Mouse (Mus musculus) embryonic facial prominence, embryonic 13.5 days (tissue): ENCODE measurements at regions not wholly inside any gene's neighbourhood (a gene's known extent, or its start where the extent isn't known, plus 50 kb on each side); places are given as distances from the start of the nearest gene placed in this dataset. TPM values are rescaled to one million over a fixed set of nuclear protein-coding genes. Genes with fewer than 3 reads are reported as not detected.

Experiments used
- ATAC-seq: fragments of 200-750 bp; cut with Nextera tagmentation; 2 replicates; pipeline ENCODE4 v1.8.0; 2017; ENCODE audit warnings: low read depth; ENCODE audit not compliant: insufficient number of reproducible peaks, insufficient read depth, low FRiP score, low TSS enrichment
- H3K27ac ChIP-seq: fragments of 300-500 bp; sonication (generic); 2 replicates; pipeline ENCODE4 v1.5.1; 2015; ENCODE audit warnings: moderate library complexity, mild to moderate bottlenecking, inconsistent platforms
- H3K27me3 ChIP-seq: fragments of 300-500 bp; sonication (generic); 2 replicates; pipeline ENCODE4 v1.6.1; 2015; ENCODE audit warnings: mild to moderate bottlenecking, inconsistent platforms
- H3K36me3 ChIP-seq: fragments of 300-500 bp; sonication (generic); 2 replicates; pipeline ENCODE4 v1.6.1; 2015; ENCODE audit warnings: mild to moderate bottlenecking, inconsistent platforms
- H3K4me1 ChIP-seq: fragments of 300-500 bp; sonication (generic); 2 replicates; pipeline ENCODE4 v1.6.1; 2015; ENCODE audit warnings: inconsistent platforms
- H3K4me2 ChIP-seq: fragments of 300-500 bp; sonication (generic); 2 replicates; pipeline ENCODE4 v1.6.1; 2015; ENCODE audit warnings: moderate library complexity, mild to moderate bottlenecking, inconsistent platforms
- H3K4me3 ChIP-seq: fragments of 300-500 bp; sonication (generic); 2 replicates; pipeline ENCODE4 v1.5.1; 2015; ENCODE audit warnings: mild to moderate bottlenecking, inconsistent platforms
- H3K9ac ChIP-seq: fragments of 300-500 bp; sonication (generic); 2 replicates; pipeline ENCODE4 v1.6.1; 2015; ENCODE audit warnings: mild to moderate bottlenecking, inconsistent platforms
- H3K9me3 ChIP-seq: fragments of 300-500 bp; sonication (generic); 2 replicates; pipeline ENCODE4 v1.6.1; 2016; ENCODE audit warnings: inconsistent platforms
- WGBS: fragments of 180-500 bp; shearing (Covaris S2); methylation state at CpG from one replicate; pipeline ENCODE4 v1.1.7; 2015; ENCODE audit warnings: mixed read lengths; 5-methylcytosine and 5-hydroxymethylcytosine counted together
- microRNA-seq: library from miRNA; unstranded; fragments of <30 nt; microRNA quantifications from one replicate; pipeline ENCODE4, GENCODE M21; 2016

DNA sequence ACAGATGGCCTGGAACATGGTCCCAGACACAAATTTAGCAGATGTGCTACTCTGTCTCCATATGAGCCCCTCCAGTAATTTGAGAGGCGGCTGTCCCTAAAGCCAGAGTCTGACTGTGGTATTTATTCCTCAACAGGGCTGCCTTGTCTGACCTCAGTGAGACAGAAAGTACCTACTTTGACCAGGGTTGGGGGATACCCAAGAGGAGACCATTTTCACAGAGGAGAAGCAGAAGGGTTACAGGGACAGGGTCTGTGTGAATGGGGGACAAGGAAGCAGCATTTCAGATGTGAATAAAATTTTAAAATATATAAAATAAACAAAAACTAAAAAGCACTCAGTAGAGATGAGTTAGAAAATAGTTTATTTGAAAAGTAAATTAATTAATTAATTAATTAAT is 339.8 kb upstream of the Cdh18 start:
- Histone ChIP-seq H3K36me3 (no peaks in the 10 kb centered on the region), H3K9me3 (no peaks in the 10 kb centered on the region), H3K27me3 (no peaks in the 10 kb centered on the region), H3K27ac (no peak overlapping the region), H3K4me2 (no peak overlapping the region), H3K9ac (no peak overlapping the region), H3K4me1 (no peaks in the 10 kb centered on the region), H3K4me3 (no peak overlapping the region)
- no peak for ATAC-seq
- 67% methylated on average over 1 of the region's 1 CpGs for WGBS

DNA sequence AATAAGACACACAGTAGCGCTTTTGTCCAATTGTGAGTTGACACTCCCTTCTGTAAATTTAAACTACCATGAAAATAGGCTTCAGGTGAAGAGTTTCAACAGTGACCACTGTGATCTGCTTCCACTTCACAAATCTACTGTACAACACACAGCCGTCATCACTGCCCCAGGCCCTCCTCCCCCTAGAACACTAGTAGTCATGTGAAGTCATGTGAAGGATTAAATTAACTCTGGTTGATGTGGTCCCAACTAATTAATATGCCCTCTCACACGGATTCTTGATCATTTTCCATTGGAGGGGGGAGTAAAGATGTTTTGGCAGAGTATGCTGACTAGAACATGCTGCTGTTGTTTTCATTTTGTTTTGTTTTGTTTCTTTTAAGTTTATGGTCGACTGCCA is 316.2 kb upstream of the Cdh18 start:
- no peak for ATAC-seq
- 58% methylated on average over 4 of the region's 4 CpGs for WGBS
- Histone ChIP-seq H3K9ac (no peak overlapping the region), H3K9me3 (no peaks in the 10 kb centered on the region), H3K27me3 (no peaks in the 10 kb centered on the region), H3K36me3 (no peaks in the 10 kb centered on the region), H3K4me1 (no peaks in the 10 kb centered on the region), H3K27ac (no peak overlapping the region), H3K4me3 (no peak overlapping the region), H3K4me2 (no peak overlapping the region)

DNA sequence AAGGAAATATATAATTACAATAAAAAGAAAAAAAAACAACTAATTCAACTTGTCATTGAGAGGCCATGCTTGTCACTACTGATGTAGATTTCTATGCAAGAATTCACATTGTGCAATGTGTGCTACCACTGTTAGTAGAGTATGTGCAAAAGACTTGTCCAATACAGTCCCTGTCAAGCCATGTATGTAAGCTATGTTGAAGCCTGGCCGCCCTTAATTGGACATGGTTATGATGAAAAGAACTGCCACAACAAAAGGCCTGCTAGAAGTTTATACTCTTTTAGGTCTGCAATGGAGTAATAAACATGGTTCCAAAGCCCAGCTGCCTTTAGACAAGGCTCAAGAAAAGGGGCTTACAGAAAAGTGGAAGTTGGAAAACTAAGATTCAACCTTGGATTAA is 267.9 kb upstream of the Cdh18 start:
- no peak for ATAC-seq
- no peak overlapping the region for H3K27ac ChIP-seq
- H3K9me3 ChIP-seq: no peaks in the 10 kb centered on the region
- H3K27me3 ChIP-seq: no peaks in the 10 kb centered on the region
- no peak overlapping the region for H3K9ac ChIP-seq
- H3K4me2 ChIP-seq: no peak overlapping the region
- WGBS: 78% methylated on average over 1 of the region's 1 CpGs
- no peaks in the 10 kb centered on the region for H3K36me3 ChIP-seq
- H3K4me1 ChIP-seq: no peaks in the 10 kb centered on the region
- H3K4me3 ChIP-seq: no peak overlapping the region

DNA sequence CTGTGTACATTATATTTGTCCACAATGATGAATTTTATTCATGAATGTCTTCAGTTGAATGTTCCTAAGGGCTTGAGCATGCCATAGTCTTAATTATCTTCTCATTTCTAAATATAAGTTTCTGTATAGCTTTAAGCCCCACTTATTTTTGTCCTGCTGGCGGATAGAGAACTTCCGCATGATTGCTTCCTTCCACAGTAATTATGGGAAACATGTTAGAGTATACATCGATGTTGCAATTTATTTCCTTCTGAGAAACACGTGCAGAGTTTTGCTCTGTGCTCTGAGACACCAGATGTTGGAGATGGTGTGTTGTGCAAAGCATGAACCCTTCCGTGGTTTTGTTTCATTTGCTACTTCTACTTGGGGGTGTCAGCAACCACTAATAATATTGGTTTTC is 237.8 kb upstream of the Cdh18 start:
- Histone ChIP-seq H3K9me3 (no peaks in the 10 kb centered on the region), H3K27ac (no peak overlapping the region), H3K36me3 (no peaks in the 10 kb centered on the region), H3K4me1 (no peaks in the 10 kb centered on the region), H3K4me3 (no peak overlapping the region), H3K27me3 (no peaks in the 10 kb centered on the region), H3K9ac (no peak overlapping the region), H3K4me2 (no peak overlapping the region)
- 41% methylated on average over 5 of the region's 5 CpGs for WGBS
- ATAC-seq: no peak

DNA sequence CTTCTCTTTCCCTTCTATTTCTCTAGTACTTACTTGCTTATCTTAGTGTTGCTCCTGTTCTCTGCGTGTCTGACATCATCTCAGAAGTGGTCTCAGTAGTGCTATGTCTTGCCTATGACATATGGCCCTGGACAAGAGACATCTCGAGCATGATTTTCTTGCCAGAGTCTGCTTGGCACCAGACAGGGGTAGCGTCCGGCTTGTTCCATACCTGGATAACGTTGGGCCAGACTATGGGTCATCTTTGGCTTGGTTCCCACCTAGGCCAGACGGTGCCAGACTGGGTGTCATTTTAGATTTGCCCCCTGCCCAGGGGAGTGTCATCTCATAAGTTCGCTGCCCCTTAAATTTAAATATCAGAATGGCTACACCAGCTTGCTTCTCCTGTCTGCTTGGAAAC is 229.8 kb upstream of the Cdh18 start:
- no peak for ATAC-seq
- H3K36me3 ChIP-seq: no peaks in the 10 kb centered on the region
- H3K27ac ChIP-seq: no peak overlapping the region
- no peak overlapping the region for H3K9ac ChIP-seq
- H3K4me1 ChIP-seq: no peaks in the 10 kb centered on the region
- 84% methylated on average over 7 of the region's 7 CpGs for WGBS
- H3K4me3 ChIP-seq: no peak overlapping the region
- no peaks in the 10 kb centered on the region for H3K9me3 ChIP-seq
- H3K27me3 ChIP-seq: no peaks in the 10 kb centered on the region
- H3K4me2 ChIP-seq: no peak overlapping the region

DNA sequence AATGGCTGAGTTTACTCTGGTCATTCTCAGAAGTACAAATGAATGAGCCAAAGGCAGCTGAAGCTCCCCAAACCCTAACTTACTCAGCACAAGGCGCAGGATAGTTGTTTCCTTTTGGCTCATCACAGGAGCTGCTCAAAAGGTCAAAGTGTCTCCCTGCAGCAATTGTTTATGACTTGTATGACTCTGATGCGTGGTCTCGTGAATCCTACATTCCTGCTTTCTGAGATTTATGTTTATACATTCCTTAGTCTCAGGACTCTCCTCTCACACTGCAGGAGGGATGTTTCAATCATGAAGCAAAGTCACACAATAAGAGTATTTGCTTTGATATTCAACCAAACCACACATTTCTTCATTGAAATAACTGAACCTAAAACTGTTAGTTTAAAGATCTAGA is 209.9 kb upstream of the Cdh18 start:
- Histone ChIP-seq H3K4me2 (no peak overlapping the region), H3K4me3 (no peak overlapping the region), H3K27me3 (no peaks in the 10 kb centered on the region), H3K27ac (no peak overlapping the region), H3K9ac (no peak overlapping the region), H3K4me1 (no peaks in the 10 kb centered on the region), H3K36me3 (no peaks in the 10 kb centered on the region), H3K9me3 (no peaks in the 10 kb centered on the region)
- 55% methylated on average over 3 of the region's 3 CpGs for WGBS
- ATAC-seq: no peak

DNA sequence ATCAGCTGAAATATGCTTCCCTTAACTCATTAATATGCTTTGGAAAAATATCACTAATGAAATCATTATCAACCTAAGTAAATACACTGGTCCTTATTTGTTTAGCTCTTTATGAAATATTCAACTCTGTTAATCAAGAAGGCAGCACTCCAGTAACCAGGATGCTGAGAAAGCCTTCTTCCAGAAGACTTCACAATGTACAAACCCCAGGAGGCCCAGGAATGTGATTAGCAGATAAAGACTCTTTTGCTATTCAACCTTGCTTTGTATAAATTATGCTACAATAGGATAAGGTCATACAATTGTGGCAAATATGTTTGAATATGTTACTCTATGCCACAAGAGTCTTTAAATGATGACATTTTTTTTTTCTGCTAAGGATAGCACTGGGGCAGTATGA is 204.5 kb upstream of the Cdh18 start:
- Histone ChIP-seq H3K27me3 (no peaks in the 10 kb centered on the region), H3K9me3 (no peaks in the 10 kb centered on the region), H3K4me3 (no peak overlapping the region), H3K4me1 (no peaks in the 10 kb centered on the region), H3K4me2 (no peak overlapping the region), H3K36me3 (no peaks in the 10 kb centered on the region), H3K27ac (no peak overlapping the region), H3K9ac (no peak overlapping the region)
- no peak for ATAC-seq

DNA sequence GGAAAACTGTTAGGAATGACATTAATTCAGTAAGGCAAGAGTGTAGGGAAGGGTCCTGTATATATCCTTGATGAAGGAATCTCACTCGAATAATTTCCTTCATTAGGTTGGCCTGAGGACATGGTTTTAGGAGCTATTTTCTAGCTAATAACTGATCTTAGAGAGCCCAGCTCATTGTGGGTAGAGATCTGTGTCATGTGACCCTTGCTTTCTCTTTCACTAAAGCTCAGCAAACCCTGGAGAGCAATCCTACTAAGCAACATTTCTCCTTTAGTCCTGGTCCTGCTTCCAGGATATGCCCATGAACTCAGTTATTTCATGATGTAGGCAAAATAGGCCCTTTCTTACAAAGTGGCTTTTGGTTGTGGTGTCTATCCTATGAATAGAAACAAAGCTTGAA is 197.3 kb upstream of the Cdh18 start:
- 78% methylated on average over 1 of the region's 1 CpGs for WGBS
- no peaks in the 10 kb centered on the region for H3K9me3 ChIP-seq
- no peak overlapping the region for H3K4me3 ChIP-seq
- H3K4me1 ChIP-seq: no peaks in the 10 kb centered on the region
- no peaks in the 10 kb centered on the region for H3K27me3 ChIP-seq
- H3K36me3 ChIP-seq: no peaks in the 10 kb centered on the region
- H3K27ac ChIP-seq: no peak overlapping the region
- no peak overlapping the region for H3K4me2 ChIP-seq
- ATAC-seq: no peak
- H3K9ac ChIP-seq: no peak overlapping the region

Small RNA genes lying in the stretch of these regions (microRNA-seq; reads per million reads assigned to microRNA genes)
- gene Gm27525: not detected
